ENCODE assay signal across 21 mouse cellular contexts in genomic region chr7:78402495-78402894, GRCm38 (mm10).
"Had no signal": no experiment of that assay in that cellular context is flagged by ENCODE, and none has a peak within 500 bp of the region (broad histone marks: within the 10 kb centered on the region; RNA-seq: fewer than 3 reads in every experiment).

No protein-coding gene starts in this region.

- ATAC-seq: intestine, embryonic 16.5 days; liver, embryonic 12.5 days; midbrain, embryonic 13.5 days; midbrain, embryonic 16.5 days had no signal

- H3K4me2 ChIP-seq: limb, embryonic 13.5 days; liver, embryonic 12.5 days; liver, embryonic 15.5 days; midbrain, embryonic 13.5 days; neural tube, embryonic 13.5 days; stomach, embryonic 15.5 days had no signal

- DNase-seq: kidney, adult 18-20 months; kidney, postnatal 10 days; kidney, postnatal 36 days; liver; lung, adult 2 months; retina, postnatal 1 day; right cerebral cortex, postnatal 25 days; spleen, adult 18-20 months; thymus, postnatal 25 days had no signal

- H3K9ac ChIP-seq: limb, embryonic 13.5 days; liver, embryonic 12.5 days; liver, embryonic 15.5 days; midbrain, embryonic 13.5 days; neural tube, embryonic 13.5 days; stomach, embryonic 15.5 days had no signal

- H3K4me3 ChIP-seq: limb, embryonic 10.5 days; limb, embryonic 13.5 days; liver, embryonic 12.5 days; liver, embryonic 15.5 days; megakaryocyte, embryonic 14.5 days; midbrain, embryonic 10.5 days; midbrain, embryonic 13.5 days; myocyte; neural tube, embryonic 13.5 days; stomach, embryonic 15.5 days had no signal

- H3K36me3 ChIP-seq: limb, embryonic 10.5 days; limb, embryonic 13.5 days; liver, embryonic 12.5 days; liver, embryonic 15.5 days; midbrain, embryonic 10.5 days; midbrain, embryonic 13.5 days; neural tube, embryonic 13.5 days; stomach, embryonic 15.5 days had no signal

- H3K27ac ChIP-seq: limb, embryonic 10.5 days; limb, embryonic 13.5 days; liver, embryonic 12.5 days; liver, embryonic 15.5 days; midbrain, embryonic 10.5 days; midbrain, embryonic 13.5 days; neural tube, embryonic 13.5 days; stomach, embryonic 15.5 days had no signal

- H3K4me1 ChIP-seq: limb, embryonic 10.5 days; limb, embryonic 13.5 days; liver, embryonic 12.5 days; liver, embryonic 15.5 days; megakaryocyte, embryonic 14.5 days; midbrain, embryonic 10.5 days; midbrain, embryonic 13.5 days; neural tube, embryonic 13.5 days; stomach, embryonic 15.5 days had no signal

- H3K9me3 ChIP-seq: limb, embryonic 10.5 days; limb, embryonic 13.5 days; liver, embryonic 12.5 days; liver, embryonic 15.5 days; midbrain, embryonic 10.5 days; midbrain, embryonic 13.5 days; neural tube, embryonic 13.5 days; stomach, embryonic 15.5 days had no signal

- H3K27me3 ChIP-seq: limb, embryonic 13.5 days; liver, embryonic 12.5 days; liver, embryonic 15.5 days; megakaryocyte, embryonic 14.5 days; midbrain, embryonic 13.5 days; neural tube, embryonic 13.5 days; stomach, embryonic 15.5 days had no signal
